Mouse (Mus musculus) spleen, adult 2 months (tissue): Measurements from ENCODE around the gene Smpd3.

Source experiments
- CTCF ChIP-seq: fragments of 200-500 bp; IDR thresholded peaks from 2 replicates; pipeline ENCODE4 v1.5.1; 2011; ENCODE audit warnings: mild to moderate bottlenecking, inconsistent platforms; ENCODE audit not compliant: insufficient read depth, insufficient read length, insufficient replicate concordance; ENCODE audit errors: extremely low read depth
- POLR2A ChIP-seq: fragments of 200-500 bp; IDR thresholded peaks from 2 replicates; pipeline ENCODE4 v1.6.1; 2011; ENCODE audit warnings: low read depth, low read length, inconsistent platforms

DNA sequence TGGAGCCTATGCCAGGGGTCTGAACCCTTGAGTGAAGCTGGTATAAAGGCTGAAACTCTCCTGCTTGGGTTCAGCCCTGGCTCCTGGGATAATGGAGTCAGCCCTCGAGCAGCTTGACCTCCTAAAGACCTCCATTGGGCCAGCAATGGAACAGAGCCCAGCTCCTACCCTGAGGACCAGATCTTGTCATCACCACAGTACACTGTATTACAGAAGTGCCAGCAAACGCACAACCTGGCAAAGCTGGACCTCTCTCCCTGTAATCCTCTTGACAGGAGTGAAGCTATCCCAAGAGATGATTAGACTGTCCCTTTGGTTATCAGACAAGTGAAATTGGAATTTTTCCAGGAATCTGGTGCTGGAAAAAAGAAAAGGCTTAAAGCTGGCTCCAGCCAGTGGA lies 13.3 kb upstream of the Smpd3 start:
- TF ChIP-seq POLR2A (no peak), CTCF (no peak)
